Mouse (Mus musculus) layer of hippocampus, postnatal 14 days (tissue): Measurements from ENCODE around the gene Tubb2a. TPM values are rescaled to one million over a fixed set of nuclear protein-coding genes. Genes with fewer than 3 reads are reported as not detected.

Source experiments
- DNase-seq, 2 experiments: peaks; one replicate each; pipeline ENCODE4 v3.0.0; 2021 to 2022; ENCODE audit warnings: low spot score in 2 of 2, mixed read lengths in 1 of 2
- total RNA-seq, 2 experiments: library from RNA; stranded (reverse); gene quantifications; 2 replicates each; pipeline ENCODE4 v1.2.3; 2021

The Tubb2a gene
- total RNA-seq, 2 experiments from 2014 or later, result 2,027 to 2,125 TPM

DNA sequence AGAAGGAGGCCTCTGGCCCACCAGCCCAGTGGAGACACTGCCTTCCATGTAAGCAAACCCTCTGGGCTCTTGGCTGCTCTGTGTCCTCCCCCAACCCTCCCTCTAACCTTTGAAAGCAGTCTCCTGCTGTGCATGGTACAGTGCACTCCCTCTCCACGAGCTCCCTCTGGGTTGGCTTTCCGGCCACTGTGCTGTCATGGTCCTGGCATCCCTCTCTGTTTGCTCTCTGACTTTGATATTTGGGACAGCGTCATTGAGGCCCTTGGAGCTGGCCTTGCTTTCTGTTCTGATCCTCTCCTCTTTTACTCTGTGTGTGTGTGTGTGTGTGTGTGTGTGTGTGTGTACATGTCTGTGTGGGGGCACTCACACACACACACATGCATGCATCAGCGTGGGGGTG lies 23.4 kb downstream of the Tubb2a start:
- DNase-seq, result no peak

- no peak for DNase-seq
Observed at GRCm38 (mm10) chr13:34053673-34054282, 24.0 kb downstream of the Tubb2a start.

GRCm38 (mm10) chr13:34051692-34052091 lies 26.1 kb downstream of the Tubb2a start:
- DNase-seq, result no peak

DNA sequence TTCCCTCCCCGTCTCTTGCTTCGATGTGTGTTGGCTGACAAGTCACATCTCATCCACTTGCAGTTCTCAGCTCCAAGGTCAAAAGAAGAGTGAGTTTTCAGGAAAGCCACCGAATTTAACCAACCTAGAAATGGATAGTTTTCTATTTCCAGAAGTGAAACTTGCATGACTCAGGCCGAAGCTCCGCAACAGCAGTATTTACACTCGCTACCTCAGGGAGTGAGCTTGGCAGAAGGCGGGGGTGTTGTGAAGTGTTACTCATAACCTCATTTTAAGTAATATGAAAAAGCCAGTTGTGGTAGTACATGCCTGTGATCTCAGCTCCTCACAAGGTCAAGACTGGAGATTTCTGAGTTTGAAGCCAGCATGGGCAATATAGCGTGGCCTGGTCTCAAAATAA lies 27.3 kb downstream of the Tubb2a start:
- no peak for DNase-seq

GRCm38 (mm10) chr13:34047526-34047925 lies 30.3 kb downstream of the Tubb2a start:
- no peak for DNase-seq

- DNase-seq, result peak; percentile 82 to 94
Observed at GRCm38 (mm10) chr13:34046421-34047012, 31.3 kb downstream of the Tubb2a start.

- DNase-seq, result no peak
Observed at GRCm38 (mm10) chr13:34045511-34046249, 32.1 kb downstream of the Tubb2a start.

DNA sequence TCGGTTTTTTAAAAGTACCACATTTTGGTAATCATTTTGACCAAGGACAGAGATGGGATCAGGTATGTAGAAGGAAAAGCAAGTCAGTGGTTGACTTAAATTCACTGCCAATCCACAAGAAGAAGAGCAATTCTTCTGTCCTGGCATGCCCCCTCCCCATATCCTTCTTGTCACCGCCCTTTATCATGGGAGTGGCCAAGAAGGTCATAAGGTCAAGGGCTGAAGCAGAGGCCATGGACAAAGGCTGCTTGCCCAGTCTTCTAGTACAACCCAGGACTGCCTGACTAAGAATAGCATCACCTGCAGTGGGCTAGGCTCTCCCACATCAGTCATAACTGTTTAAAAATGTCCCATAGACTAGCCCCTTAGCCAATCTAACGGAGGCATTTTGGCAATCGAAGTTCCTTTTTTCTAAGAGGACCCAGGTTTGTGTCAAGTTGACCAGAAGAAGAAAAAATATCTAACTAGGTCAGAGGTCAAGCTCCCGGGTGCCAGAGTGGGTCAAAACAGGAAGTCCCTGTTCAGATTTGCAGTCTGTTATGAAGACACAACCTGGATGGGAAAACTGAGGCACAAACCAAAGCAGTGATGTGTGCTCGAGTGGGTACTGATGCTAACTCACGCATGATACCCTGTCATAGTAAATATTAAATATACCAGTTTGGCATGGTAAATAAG lies 34.0 kb downstream of the Tubb2a start:
- DNase-seq, result no peak

- no peak for DNase-seq
Observed at GRCm38 (mm10) chr13:34040091-34040490, 37.7 kb downstream of the Tubb2a start.

DNA sequence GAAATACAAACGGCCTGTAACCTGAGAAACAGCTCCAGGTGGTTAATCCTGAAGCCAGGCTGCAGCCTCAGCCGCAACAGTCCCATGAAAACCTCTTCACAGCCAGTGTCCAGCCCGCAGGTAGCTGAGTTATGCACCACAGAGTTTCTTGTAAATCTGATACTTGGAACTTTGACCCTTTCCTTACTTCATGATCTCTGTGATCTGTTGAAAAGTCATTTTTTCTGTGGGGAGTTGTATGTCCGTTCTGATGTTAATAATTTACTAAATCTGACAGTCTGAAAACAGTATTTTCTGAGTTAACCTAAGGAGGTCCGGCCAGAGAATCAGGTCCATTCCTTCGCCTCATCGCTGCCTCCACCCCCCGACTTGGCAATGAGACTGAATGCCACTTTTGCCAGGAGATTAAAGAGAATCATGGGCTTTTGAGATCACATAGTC lies 38.9 kb downstream of the Tubb2a start:
- no peak for DNase-seq

DNA sequence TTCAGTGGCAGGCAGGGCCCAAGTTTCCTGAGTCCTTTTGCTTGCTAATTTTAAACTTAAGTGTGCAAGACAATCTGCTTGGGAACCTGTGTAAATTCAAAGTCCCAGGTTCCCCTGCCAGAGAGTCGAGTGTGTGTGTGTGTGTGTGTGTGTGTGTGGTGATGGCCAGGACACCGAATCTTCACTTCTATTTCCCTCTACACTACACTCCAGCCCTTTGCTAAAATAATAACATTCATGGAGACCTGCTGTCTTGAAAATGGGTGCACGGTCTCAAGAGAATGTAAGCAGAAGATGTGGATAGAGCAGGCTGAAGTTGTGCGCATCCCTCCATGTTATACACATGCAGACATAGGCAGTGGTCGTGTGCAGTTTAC lies 39.8 kb downstream of the Tubb2a start:
- DNase-seq, result no peak

DNA sequence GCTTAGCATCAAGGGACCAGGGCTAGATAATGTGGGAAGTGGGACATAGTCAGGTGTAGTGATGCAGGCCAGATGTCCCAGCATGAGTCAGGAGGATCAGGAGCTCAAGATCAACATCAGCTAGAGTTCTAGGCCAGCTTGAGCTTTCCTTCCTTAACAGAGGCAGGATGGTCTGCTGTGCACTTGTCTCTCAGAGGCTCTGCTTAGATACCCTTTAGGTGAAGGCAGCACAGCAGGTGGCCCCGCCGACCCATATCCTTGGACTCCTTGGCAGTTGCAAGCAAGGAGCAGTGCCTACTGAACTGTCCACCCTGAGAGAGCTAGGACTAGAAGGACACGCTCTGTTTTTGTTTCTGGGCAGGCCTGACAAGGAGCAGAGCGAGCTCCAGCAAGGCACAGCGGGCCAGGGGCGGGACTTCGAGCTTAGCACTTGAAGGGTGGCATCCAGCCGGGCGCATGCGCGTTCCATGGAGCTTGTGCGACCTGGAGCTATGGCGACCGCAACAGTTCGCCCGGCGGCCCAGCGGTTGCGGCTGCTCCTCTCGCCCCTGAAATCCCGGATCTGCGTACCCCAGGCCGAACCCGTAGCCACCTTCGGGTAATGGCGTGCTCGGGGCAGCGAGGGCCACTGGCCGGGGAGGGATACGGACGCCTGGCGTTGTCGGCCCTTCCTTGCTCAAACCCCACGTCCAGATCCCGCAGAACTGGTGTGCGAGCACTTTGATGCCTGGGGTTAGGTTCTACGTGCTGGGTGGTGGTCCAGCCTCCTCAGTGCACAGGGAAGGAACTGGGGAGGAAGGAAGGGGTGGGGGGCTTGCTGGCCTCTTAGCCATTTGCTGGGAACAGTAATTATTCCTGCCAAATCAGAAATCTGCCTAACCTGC lies 40.4 kb downstream of the Tubb2a start, which contains the start of gene Bphl:
Gene Bphl, plus strand, starts transcription at position 426 of the 884 bp plus-strand sequence.
- peak; percentile 90 to 95 for DNase-seq

- no peak for DNase-seq
Observed at GRCm38 (mm10) chr13:34036726-34037125, 41.1 kb downstream of the Tubb2a start.

- DNase-seq, result no peak
Observed at GRCm38 (mm10) chr13:34035424-34035823, 42.4 kb downstream of the Tubb2a start.

GRCm38 (mm10) chr13:34032041-34032440 lies 45.8 kb downstream of the Tubb2a start:
- no peak for DNase-seq

Other genes with a start within 250 kb of the Tubb2a start
- gene Serpinb6e, start 234.6 kb downstream of the Tubb2a start, total RNA-seq, result not detected
- under 1 TPM; 0.38 to 0.58 TPM for gene Serpinb6c, start 172.3 kb downstream of the Tubb2a start, total RNA-seq
- 1 to 10 TPM; 5.3 to 7.1 TPM for gene Nqo2, start 113.3 kb downstream of the Tubb2a start, total RNA-seq
- gene Ripk1, start 75.6 kb downstream of the Tubb2a start, total RNA-seq, result 1 to 10 TPM; 7.7 to 8.2 TPM
- gene Serpinb6a, start 75.2 kb downstream of the Tubb2a start, total RNA-seq, result 10 to 100 TPM; 45.3 to 49.5 TPM
- gene Bphl, start 40.4 kb downstream of the Tubb2a start, total RNA-seq, result 10 to 100 TPM; 39.3 to 46.4 TPM
- gene Tubb2b, start 52.5 kb upstream of the Tubb2a start, total RNA-seq, result 100 to 1,000 TPM; 703 to 790 TPM
- 10 to 100 TPM; 26.1 to 33.6 TPM for gene Psmg4, start 85.0 kb upstream of the Tubb2a start, total RNA-seq